Mouse (Mus musculus) G1E-ER4 (cell line): ENCODE measurements around the gene 5031410I06Rik. TPM values are rescaled to one million over a fixed set of nuclear protein-coding genes. Genes with fewer than 3 reads are reported as not detected.
"Not testable (repeated sequence)": the region's sequence is repeated elsewhere in the genome, so short reads cannot be mapped to it uniquely, and the experiment has no call there.

ENCODE experiments used
- GATA1 ChIP-seq: IDR thresholded peaks from one replicate; pipeline ENCODE4 v1.8.0; 2012; ENCODE audit warnings: low read length, inconsistent platforms
- polyA plus RNA-seq: library from polyadenylated mRNA; stranded (reverse); fragments of >175 nt; gene quantifications from 2 replicates; pipeline ENCODE4 v1.2.3, GENCODE M21; 2012

Gene 5031410I06Rik
- not detected in 2 replicates for polyA plus RNA-seq

GRCm38 (mm10) chr5:26105262-26105661, at the start of gene 5031410I06Rik:
Gene 5031410I06Rik, minus strand, starts transcription at chr5:26105362.
- not testable (repeated sequence) for TF ChIP-seq GATA1

- no peak for TF ChIP-seq GATA1
These were observed 37.7 kb upstream of the 5031410I06Rik start for GRCm38 (mm10) chr5:26142891-26143290.

GRCm38 (mm10) chr5:26121321-26121720, 16.2 kb upstream of the 5031410I06Rik start, which contains the start of gene Gm10220:
Gene Gm10220, minus strand, starts transcription at chr5:26121421.
- TF ChIP-seq GATA1 = not testable (repeated sequence)

- TF ChIP-seq GATA1 = not testable (repeated sequence)
These were observed 16.0 kb downstream of the 5031410I06Rik start, which contains the start of gene Gm10471 for GRCm38 (mm10) chr5:26089191-26089590. Gene Gm10471, minus strand, starts transcription at chr5:26089291.

- no peak for TF ChIP-seq GATA1
These were observed 34.4 kb downstream of the 5031410I06Rik start for GRCm38 (mm10) chr5:26070716-26071115.

- TF ChIP-seq GATA1 = not testable (repeated sequence)
These were observed 46.7 kb downstream of the 5031410I06Rik start, which contains the start of gene Gm7347 for GRCm38 (mm10) chr5:26058481-26058880. Gene Gm7347, minus strand, starts transcription at chr5:26058581.

Other genes with a start within 250 kb of the 5031410I06Rik start
- gene Gm21663, start 163.0 kb downstream of the 5031410I06Rik start, polyA plus RNA-seq = not detected in 2 replicates
- gene Gm21671, start 150.9 kb downstream of the 5031410I06Rik start, polyA plus RNA-seq = not detected in 2 replicates
- gene Gm21680, start 132.7 kb downstream of the 5031410I06Rik start, polyA plus RNA-seq = not detected in 2 replicates
- not detected in 2 replicates for gene Gm21698, start 116.7 kb downstream of the 5031410I06Rik start, polyA plus RNA-seq
- not detected in 2 replicates for gene Gm1979, start 100.6 kb downstream of the 5031410I06Rik start, polyA plus RNA-seq
- gene Gm5862, start 82.4 kb downstream of the 5031410I06Rik start, polyA plus RNA-seq = not detected in 2 replicates
- not detected in 2 replicates for gene Speer4a, start 65.8 kb downstream of the 5031410I06Rik start, polyA plus RNA-seq
- gene Gm7347, start 46.8 kb downstream of the 5031410I06Rik start, polyA plus RNA-seq = not detected in 2 replicates
- not detected in 2 replicates for gene Gm10471, start 16.1 kb downstream of the 5031410I06Rik start, polyA plus RNA-seq
- gene Gm10220, start 16.1 kb upstream of the 5031410I06Rik start, polyA plus RNA-seq = not detected in 2 replicates
- not detected in 2 replicates for gene Gm7361, start 152.3 kb upstream of the 5031410I06Rik start, polyA plus RNA-seq